Mouse (Mus musculus) liver, postnatal 0 days (tissue): ENCODE results near the gene Pias1.

Experiments
- CTCF ChIP-seq: sonication (generic); IDR thresholded peaks from 2 replicates; pipeline ENCODE4 v1.5.1; 2016; ENCODE audit warnings: antibody characterized with exemption, low read depth
- EP300 ChIP-seq: IDR thresholded peaks from 2 replicates; pipeline ENCODE4 v1.6.1; 2016; ENCODE audit warnings: antibody characterized with exemption, low read depth, mild to moderate bottlenecking

DNA sequence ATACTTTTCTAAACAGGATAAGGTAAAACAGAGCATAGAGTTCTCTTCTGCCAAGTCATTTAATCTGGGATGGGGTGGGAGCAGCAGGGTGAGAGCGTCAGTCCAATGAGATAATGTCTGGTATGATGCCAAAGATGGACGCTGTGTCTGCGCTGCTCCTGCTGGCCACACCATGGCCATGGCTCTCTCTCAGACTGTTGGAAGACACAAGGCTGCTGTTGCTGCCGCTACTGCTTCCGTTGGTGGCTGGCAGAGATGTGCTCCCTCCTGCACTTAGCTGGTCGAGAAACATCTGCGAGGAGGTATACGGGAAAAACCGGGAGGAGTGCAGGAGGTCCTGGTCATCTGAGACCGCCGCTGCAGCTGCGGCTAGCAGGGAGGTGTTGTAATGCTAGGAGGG is 105.9 kb downstream of the Pias1 start:
- TF ChIP-seq CTCF (no peak), EP300 (no peak)
